Mouse (Mus musculus): Measurements from ENCODE around the gene Kcnj9. TPM values are rescaled to one million over a fixed set of nuclear protein-coding genes. Genes with fewer than 3 reads are reported as not detected.

Gene Kcnj9
- total and polyA plus RNA-seq, 3 experiments, result not detected

DNA sequence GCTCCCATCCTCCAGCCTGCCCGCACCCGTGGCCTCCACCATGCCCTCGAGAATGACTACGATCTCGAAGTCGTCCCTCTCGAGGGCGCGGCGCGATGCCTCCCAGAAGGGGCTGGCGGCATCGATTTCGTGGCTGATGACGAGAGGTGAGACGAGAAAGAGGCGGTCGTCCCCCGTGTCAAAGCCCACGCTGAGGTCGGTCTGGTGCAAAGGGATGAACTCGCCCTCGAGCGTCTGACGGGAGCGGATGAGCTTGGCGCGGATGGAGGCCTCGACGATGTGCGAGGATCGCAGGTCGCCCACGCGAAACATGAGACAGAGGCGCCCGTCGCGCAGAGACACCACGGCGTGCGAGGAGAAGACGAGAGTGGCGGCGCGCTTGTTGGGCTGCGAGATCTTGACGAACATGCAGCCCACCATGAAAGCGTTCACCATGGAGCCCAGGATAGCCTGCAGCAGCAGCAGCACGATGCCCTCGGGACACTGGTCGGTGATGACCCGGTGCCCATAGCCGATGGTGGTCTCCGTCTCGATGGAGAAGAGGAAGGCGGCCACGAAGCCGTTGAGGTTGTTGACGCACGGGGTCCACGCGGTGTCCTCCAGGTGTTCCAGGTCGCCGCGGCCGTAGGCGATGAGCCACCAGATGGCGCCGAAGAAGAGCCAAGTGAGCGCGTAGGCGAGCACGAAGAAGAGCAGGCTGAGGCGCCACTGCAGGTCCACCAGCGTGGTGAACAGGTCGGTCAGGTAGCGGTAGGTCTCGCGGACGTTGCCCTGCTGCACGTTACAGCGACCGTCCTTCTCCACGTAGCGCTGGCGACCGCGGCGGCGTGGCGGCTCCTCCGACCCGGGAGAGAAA, 3.2 kb downstream of the Kcnj9 start:
- TF ChIP-seq CTCF (IDR thresholded peaks at IDR 0.05; ENCODE audit: low read depth, low read length) (no peak), TAL1 (conservative IDR thresholded peaks at IDR 0.05; ENCODE audit: low read depth, low read length) (no peak), GATA1 (IDR thresholded peaks at IDR 0.05; ENCODE audit: borderline replicate concordance, low read length) (no peak), GATA2 (IDR thresholded peaks at IDR 0.05; ENCODE audit: borderline replicate concordance, low read depth, low read length) (no peak), POLR2AphosphoS5 (IDR thresholded peaks at IDR 0.05; ENCODE audit: insufficient replicate concordance, low read depth, low read length) (no peak)
- DNase-seq (ENCODE audit: low spot score), result no peak
- Histone ChIP-seq H3K9me3 (replicated peaks) (peaks cover 9% of the 10 kb centered on the region), H3K27me3 (ENCODE audit: insufficient read depth, low read length) (peaks cover 31% of the 10 kb centered on the region), H3K4me3 (ENCODE audit: low read depth, low read length) (peak overlapping the region; percentile 23; the same call in 1 of the 2 replicates), H3K4me1 (ENCODE audit: insufficient read depth, low read depth, low read length) (no peaks in the 10 kb centered on the region; the same call in 1 of the 2 replicates), H3K36me3 (replicated peaks) (peaks cover 39% of the 10 kb centered on the region)
- no peak for ATAC-seq (ENCODE audit: extremely low read depth, insufficient number of reproducible peaks, low FRiP score, poor library complexity, severe bottlenecking)

DNA sequence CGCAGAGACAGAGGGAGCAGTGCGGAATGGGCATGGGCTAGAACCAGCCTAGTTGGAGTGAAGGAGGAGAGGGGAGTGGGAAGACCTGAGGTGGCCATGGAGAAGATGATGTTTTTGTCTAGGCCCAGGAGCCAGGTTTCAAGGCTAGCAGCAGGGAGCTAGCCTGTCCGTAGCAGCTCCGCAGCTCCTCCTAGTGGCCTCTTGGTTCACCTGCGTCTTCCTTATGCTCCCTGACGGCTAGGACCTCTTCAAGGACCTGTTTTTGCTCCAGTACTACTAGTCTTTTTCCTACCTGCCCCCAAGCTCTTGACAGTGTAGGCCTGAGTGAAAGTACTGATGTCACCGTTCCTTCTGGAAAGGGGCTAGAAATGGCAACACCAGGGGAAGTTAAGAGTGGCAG, 4.4 kb downstream of the Kcnj9 start:
- ATAC-seq (ENCODE audit: extremely low read depth, insufficient number of reproducible peaks, low FRiP score, poor library complexity, severe bottlenecking) (peak; percentile 91), DNase-seq (ENCODE audit: low spot score) (peak; percentile 63)

DNA sequence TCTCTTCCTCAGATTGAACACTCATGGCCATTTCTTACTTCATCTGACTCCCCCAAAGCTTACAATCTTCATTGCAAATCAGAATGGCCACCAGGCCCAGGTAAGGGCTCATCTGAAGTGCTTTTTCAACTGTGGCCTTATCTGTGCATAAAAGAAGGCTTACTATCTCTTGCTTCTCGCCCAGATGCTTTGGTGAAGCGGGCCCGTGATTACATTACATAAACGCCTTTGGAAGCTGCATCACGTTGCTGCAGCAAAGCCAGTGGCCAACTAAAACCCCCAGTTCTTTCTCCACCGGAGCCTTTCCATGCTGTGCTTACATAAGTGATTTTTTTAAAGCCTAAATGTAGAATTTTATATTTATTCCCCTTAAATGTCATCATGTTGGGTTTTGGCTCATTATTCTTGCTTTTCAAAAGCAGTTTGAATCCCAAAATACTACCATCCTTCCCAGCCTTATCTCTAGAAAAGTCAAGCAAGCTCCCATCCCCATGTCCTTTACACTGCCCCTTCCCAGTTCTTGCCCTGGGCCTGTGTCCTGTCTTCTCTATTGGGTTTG, 5.2 kb downstream of the Kcnj9 start:
- DNase-seq (ENCODE audit: low spot score), result no peak

More for the DNA sequence above, 4.4 kb downstream of the Kcnj9 start:
- H3K36me3 ChIP-seq (replicated peaks), result peaks cover 50% of the 10 kb centered on the region
- peaks cover 29% of the 10 kb centered on the region for H3K27me3 ChIP-seq (ENCODE audit: insufficient read depth, low read length)
- H3K4me1 ChIP-seq (ENCODE audit: insufficient read depth, low read depth, low read length), result no peaks in the 10 kb centered on the region; the same call in 1 of the 2 replicates
- no peak for TF ChIP-seq TAL1 (conservative IDR thresholded peaks at IDR 0.05; ENCODE audit: low read depth, low read length)
- TF ChIP-seq CTCF (IDR thresholded peaks at IDR 0.05; ENCODE audit: low read depth, low read length), result peak; percentile 81
- H3K4me3 ChIP-seq (ENCODE audit: low read depth, low read length), result no peak overlapping the region
- peaks cover 9% of the 10 kb centered on the region for H3K9me3 ChIP-seq (replicated peaks)

DNA sequence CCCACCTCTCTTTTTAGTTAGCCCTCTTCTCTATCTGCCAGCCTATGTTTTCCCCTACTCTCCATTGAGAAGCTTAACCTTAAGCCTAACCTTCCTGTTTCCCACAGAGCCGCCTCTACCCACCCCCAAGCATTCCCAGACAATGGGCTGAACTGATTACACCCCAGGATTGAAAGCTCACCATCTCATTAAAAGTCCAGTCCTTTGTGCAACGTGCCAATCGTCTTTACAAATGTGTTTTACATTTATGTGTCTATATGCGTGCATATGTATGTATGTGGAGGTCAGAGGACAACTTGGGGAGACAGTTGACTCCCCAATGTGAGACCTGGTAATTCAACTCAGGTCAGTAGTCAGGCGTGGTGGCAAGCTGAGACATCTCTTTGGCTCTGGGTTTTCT, 5.8 kb downstream of the Kcnj9 start:
- no peaks in the 10 kb centered on the region; the same call in 1 of the 2 replicates for H3K4me1 ChIP-seq (ENCODE audit: insufficient read depth, low read depth, low read length)
- no peak for ATAC-seq (ENCODE audit: extremely low read depth, insufficient number of reproducible peaks, low FRiP score, poor library complexity, severe bottlenecking)
- H3K36me3 ChIP-seq (replicated peaks), result peaks cover 65% of the 10 kb centered on the region
- TF ChIP-seq TAL1 (conservative IDR thresholded peaks at IDR 0.05; ENCODE audit: low read depth, low read length) (no peak), POLR2AphosphoS5 (IDR thresholded peaks at IDR 0.05; ENCODE audit: insufficient replicate concordance, low read depth, low read length) (no peak), CTCF (IDR thresholded peaks at IDR 0.05; ENCODE audit: low read depth, low read length) (no peak), GATA1 (IDR thresholded peaks at IDR 0.05; ENCODE audit: borderline replicate concordance, low read length) (no peak), GATA2 (IDR thresholded peaks at IDR 0.05; ENCODE audit: borderline replicate concordance, low read depth, low read length) (no peak)
- DNase-seq (ENCODE audit: low spot score), result no peak
- H3K27me3 ChIP-seq (ENCODE audit: insufficient read depth, low read length), result peaks cover 14% of the 10 kb centered on the region
- peaks cover 9% of the 10 kb centered on the region for H3K9me3 ChIP-seq (replicated peaks)
- H3K4me3 ChIP-seq (ENCODE audit: low read depth, low read length), result no peak overlapping the region

More for the DNA sequence above, 5.2 kb downstream of the Kcnj9 start:
- peaks cover 20% of the 10 kb centered on the region for H3K27me3 ChIP-seq (ENCODE audit: insufficient read depth, low read length)
- ATAC-seq (ENCODE audit: extremely low read depth, insufficient number of reproducible peaks, low FRiP score, poor library complexity, severe bottlenecking), result no peak
- TF ChIP-seq GATA2 (IDR thresholded peaks at IDR 0.05; ENCODE audit: borderline replicate concordance, low read depth, low read length) (no peak), GATA1 (IDR thresholded peaks at IDR 0.05; ENCODE audit: borderline replicate concordance, low read length) (no peak), TAL1 (conservative IDR thresholded peaks at IDR 0.05; ENCODE audit: low read depth, low read length) (no peak), CTCF (IDR thresholded peaks at IDR 0.05; ENCODE audit: low read depth, low read length) (no peak), POLR2AphosphoS5 (IDR thresholded peaks at IDR 0.05; ENCODE audit: insufficient replicate concordance, low read depth, low read length) (no peak)
- no peak overlapping the region for H3K4me3 ChIP-seq (ENCODE audit: low read depth, low read length)
- no peaks in the 10 kb centered on the region; the same call in 1 of the 2 replicates for H3K4me1 ChIP-seq (ENCODE audit: insufficient read depth, low read depth, low read length)
- peaks cover 9% of the 10 kb centered on the region for H3K9me3 ChIP-seq (replicated peaks)
- peaks cover 59% of the 10 kb centered on the region for H3K36me3 ChIP-seq (replicated peaks)

- peaks cover 9% of the 10 kb centered on the region for H3K9me3 ChIP-seq (replicated peaks)
- no peak overlapping the region for H3K4me3 ChIP-seq (ENCODE audit: low read depth, low read length)
- no peak for DNase-seq (ENCODE audit: low spot score)
- peaks cover 11% of the 10 kb centered on the region for H3K27me3 ChIP-seq (ENCODE audit: insufficient read depth, low read length)
- no peak for TF ChIP-seq POLR2AphosphoS5 (IDR thresholded peaks at IDR 0.05; ENCODE audit: insufficient replicate concordance, low read depth, low read length)
- TF ChIP-seq GATA1 (IDR thresholded peaks at IDR 0.05; ENCODE audit: borderline replicate concordance, low read length), result no peak
- no peak for TF ChIP-seq CTCF (IDR thresholded peaks at IDR 0.05; ENCODE audit: low read depth, low read length)
- TF ChIP-seq TAL1 (conservative IDR thresholded peaks at IDR 0.05; ENCODE audit: low read depth, low read length), result no peak
- TF ChIP-seq GATA2 (IDR thresholded peaks at IDR 0.05; ENCODE audit: borderline replicate concordance, low read depth, low read length), result no peak
- no peak for ATAC-seq (ENCODE audit: extremely low read depth, insufficient number of reproducible peaks, low FRiP score, poor library complexity, severe bottlenecking)
- peaks cover 70% of the 10 kb centered on the region for H3K36me3 ChIP-seq (replicated peaks)
- H3K4me1 ChIP-seq (ENCODE audit: insufficient read depth, low read depth, low read length), result no peaks in the 10 kb centered on the region; the same call in 1 of the 2 replicates
Measured at GRCm38 (mm10) chr1:172322725-172323124, 6.4 kb downstream of the Kcnj9 start.

DNA sequence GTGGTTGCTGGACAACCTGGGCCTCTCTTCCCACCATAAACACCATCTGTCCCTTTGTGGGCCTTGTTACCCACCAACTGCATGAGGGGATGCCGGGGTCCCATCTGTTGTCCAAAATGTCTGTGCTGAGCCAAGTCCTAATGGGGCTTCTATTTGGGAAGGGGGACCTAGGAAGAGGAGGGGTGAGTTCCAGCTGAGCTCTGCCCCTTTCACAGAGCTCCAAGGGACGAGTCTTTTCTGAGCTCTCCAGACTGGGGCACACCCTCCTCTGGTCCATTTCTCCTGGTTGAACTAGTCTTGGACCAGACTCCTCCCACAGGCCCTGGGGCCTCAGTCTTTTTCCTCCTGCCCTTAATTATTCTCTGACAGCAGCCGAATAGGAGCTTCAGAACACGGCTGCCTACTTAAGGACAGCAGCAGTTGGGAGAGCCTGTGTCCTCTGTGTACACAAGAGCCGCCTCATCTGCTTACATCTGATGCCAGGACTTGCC, 9.2 kb downstream of the Kcnj9 start:
- H3K4me1 ChIP-seq (ENCODE audit: insufficient read depth, low read depth, low read length), result peaks cover 1% of the 10 kb centered on the region; the same call in 1 of the 2 replicates
- H3K4me3 ChIP-seq (ENCODE audit: low read depth, low read length), result no peak overlapping the region
- ATAC-seq (ENCODE audit: extremely low read depth, insufficient number of reproducible peaks, low FRiP score, poor library complexity, severe bottlenecking), result no peak
- H3K9me3 ChIP-seq (replicated peaks), result no peaks in the 10 kb centered on the region
- TF ChIP-seq TAL1 (conservative IDR thresholded peaks at IDR 0.05; ENCODE audit: low read depth, low read length) (no peak), CTCF (IDR thresholded peaks at IDR 0.05; ENCODE audit: low read depth, low read length) (no peak), GATA2 (IDR thresholded peaks at IDR 0.05; ENCODE audit: borderline replicate concordance, low read depth, low read length) (no peak), GATA1 (IDR thresholded peaks at IDR 0.05; ENCODE audit: borderline replicate concordance, low read length) (no peak), POLR2AphosphoS5 (IDR thresholded peaks at IDR 0.05; ENCODE audit: insufficient replicate concordance, low read depth, low read length) (no peak)
- peaks cover 87% of the 10 kb centered on the region for H3K36me3 ChIP-seq (replicated peaks)
- no peak for DNase-seq (ENCODE audit: low spot score)
- no peaks in the 10 kb centered on the region for H3K27me3 ChIP-seq (ENCODE audit: insufficient read depth, low read length)

Data from G1E (cell line).